Mouse (Mus musculus) T-helper 2 cell (primary cell): ENCODE data around the gene Faf1.
"Not testable (repeated sequence)": the region's sequence is repeated elsewhere in the genome, so short reads cannot be mapped to it uniquely, and the experiment has no call there.

Experiments
- in situ Hi-C: fragments of 300-600 bp; cut with MboI, MseI; formaldehyde crosslinking; loops from one replicate; pipeline ENCODE4 v1.15.1; 2025; ENCODE audit warnings: high pct_unique_total_duplicates

The Faf1 gene

DNA sequence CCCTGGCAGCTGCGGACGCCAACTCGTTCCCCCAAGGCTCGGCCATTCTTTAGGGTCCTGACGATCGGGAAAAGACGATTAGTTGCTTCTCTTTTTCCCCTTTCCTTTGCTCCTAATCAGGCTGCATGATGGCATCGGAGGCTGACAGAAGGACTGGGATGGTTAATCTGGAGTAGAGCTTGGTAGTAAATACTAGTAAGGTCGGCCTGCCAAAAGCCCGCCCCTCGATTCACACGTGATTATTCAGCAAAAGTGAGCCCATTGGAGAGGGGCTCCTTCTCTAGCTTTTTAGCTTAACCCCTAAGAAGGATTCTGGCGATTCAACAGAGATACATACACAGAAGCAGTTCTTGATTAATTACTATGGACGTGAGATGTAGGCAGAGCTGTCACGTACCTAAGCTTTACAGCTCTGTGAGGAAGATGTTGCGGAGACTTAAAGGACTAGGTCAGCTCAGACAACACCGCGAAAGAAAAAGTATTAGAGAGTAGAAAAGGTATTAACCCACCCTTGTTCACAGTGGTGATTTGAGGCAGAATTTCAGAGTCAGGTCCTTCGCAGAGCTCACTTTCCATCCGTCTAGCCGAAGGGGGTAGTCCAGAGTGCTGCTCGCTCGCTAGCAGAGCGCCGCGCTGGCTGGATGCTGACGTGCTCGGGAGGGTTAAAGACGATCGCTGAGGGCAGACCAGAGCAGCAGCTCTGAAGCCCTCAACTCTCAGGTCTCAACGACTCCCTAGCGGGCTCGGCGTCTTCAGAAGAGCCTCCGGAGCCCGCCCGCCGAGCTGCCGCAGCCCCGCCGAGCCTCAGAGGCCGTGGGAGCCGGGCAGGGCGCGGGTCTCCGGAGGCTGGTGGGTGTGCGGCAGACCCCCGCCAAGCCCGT, 11.0 kb upstream of the Faf1 start:
- in situ Hi-C loops: no loop called here

DNA sequence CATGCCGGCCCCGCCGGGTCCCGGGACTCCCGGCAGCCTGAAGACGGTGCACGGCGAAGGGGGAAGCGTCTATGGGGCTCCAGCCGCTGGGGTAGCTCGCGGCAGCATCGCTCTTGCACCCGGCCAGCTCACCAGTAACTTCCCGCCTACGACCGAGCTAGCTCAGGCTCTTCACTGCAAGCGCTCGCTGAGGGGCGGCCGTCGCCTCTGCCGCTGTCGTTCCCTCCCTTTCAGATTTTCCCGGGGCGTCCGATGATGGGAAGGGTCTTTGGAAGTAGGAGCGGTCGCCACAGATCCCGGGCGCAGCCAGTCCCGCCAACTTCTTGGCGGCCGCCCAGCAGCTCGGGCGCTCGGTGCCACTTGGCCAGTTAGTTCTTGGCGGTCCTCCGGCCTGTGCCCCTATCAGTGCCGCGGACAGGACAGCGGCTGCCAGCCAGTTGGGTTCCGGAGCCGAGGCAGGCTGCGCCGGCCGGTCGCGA, 10.4 kb upstream of the Faf1 start:
- in situ Hi-C loops: no loop called here

DNA sequence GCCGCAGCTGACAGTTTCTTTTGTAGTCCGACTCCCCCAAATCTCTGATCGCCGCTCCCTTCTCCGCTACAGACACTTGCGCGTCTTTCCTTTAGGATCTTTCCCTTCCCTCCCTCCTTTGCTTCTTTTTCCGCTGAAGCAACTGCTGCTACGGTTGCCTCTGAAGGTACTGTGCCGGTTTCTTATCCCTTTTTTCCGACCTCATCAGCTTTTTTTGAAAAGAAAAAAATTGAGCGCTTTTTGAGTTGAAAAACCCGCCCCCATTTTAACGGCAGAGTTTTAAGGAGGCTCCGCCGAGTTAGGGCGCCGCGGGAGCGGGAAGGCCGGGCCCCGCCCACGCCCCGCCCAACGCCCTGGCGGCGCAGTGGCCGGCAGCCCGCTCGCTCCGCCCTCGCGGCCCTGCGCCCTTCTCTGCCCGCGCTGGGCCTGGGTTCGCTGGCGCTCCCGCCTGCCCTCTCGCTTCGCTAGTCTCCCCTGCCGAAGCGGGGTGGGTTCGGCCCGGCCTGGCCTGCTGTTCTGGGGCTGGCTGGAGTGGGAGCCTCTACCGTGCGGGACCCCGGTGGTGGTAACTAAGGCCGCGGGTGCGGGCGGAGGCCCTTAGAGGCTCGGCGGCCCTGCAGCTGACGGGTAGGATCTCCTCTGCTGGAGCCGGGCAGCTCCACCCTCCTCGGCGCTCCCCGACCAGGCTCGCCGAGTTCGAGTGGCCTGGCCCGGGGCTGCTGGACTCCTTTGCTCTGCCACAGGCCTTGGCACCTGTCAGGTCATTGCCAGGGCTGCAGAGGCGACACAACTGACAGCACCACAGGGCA, 9.7 kb upstream of the Faf1 start, which contains the start of gene Cdkn2c:
Gene Cdkn2c (minus strand): TSS at position 729 of the 809 bp plus-strand sequence.
- in situ Hi-C loops: no loop called here

DNA sequence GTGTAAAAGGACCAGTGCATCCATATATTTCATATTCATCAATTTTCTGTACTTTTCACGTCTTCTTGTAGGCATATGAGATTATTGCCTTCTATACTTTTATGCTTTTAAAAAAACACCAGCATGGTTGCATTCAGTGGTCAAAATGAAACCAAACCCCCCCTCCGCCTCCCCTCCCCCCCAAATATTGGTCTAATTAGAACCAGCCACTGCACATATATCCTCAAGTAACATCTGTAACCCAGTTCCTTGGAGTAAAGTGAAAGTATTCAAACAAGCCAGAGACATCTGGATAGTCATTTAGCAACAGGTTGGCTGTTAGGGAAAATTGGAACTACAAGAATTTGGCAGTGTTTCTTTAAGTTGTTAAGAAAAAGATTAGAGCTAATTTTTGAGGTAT, 8.9 kb upstream of the Faf1 start:
- in situ Hi-C loops: no loop called here

DNA sequence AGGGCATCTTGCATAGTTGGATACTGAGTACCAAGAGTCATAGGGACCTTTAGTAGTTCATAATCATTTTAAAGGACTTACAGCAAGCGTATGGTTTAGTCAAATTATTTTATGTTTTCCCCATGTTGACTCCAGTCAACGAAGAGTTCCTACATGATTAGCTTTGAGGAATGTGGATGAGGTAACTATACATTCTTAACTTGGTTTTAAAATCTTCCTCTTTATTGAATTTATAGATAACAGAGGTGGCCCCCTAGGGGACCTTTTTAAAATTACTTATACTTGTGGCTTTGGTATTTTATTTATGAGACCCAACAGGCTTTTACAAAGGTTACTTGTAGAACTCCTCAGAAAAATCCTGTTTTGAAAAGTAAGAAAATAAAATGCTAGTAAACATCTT, 6.2 kb upstream of the Faf1 start:
- in situ Hi-C loops: no loop called here

DNA sequence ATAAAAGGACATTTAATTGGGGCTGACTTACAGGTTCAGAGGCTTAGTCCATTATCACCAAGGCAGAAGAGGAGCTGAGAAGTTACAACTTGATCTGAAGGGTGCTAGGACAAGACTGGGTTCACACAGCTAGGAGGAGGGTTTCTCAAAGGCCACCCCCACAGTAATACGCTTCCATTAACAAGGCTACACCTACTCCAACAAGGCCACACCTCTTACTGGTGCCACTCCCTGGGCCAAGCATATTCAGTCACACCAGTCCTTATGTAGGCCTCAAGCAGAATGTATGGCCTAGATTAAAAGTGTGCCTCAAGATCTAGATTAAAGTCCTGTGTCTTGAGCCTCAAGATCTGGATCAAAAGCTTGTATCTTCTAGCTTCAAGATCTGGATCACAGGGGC, 4.4 kb upstream of the Faf1 start:
- in situ Hi-C loops: no loop called here

DNA sequence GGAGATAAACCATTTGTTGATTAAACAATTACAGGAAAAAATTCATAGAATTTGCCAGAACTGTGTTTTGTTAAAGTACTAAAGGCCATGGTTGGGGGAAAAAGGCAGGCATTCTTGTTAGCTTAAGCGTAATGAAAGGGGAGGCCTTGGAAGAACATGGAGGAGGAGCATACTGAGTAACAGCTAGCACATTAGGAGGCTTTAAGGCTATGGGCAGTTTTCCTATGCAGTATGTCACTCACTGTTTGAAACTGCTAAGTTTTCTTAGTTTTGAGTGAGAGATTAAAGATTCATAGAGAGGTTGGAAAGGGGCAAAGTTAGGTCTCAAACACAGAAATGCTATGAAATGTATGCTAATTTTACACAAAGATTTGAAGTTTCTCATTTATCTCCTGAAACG, 2.3 kb upstream of the Faf1 start:
- in situ Hi-C loops: no loop called here

DNA sequence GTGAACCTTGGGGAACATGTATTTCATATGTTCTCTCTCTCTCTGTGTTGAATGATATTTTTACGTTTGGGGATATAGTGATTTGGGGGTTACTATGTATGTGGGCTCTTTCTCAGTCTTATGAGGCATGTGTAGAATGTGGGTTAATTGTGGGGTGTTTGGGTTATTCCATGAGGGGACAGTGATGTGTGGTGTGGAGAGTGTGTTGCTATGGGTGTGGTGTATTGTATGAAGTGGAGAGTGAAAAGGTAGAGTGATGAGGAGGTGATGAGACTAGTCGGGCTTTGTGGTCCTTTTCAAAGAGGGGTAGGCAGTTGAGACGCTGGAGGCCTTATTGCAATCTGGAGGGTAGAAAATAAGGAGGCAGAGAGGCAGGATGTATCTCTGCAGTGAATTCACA, 833 bp downstream of the Faf1 start:
- in situ Hi-C loops: no loop called here

DNA sequence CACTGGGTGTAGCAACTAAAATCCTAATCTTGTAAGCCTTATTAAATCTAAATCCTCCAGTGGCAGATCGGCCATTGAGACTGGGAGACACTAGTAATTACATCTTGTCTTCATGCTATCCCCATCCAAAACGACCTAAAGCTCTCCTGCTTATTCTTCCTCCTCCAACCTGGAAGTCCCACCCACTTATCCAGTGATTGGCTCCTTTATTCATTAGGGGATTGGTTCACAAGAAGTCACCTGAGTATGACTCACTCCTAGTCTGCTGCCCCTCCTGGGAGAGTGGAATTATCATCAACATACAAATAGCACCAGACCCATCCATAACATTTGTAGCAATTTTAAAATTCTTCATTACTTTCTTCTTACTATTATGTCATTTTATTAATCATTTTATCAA, 7.2 kb downstream of the Faf1 start:
- in situ Hi-C loops: no loop called here

DNA sequence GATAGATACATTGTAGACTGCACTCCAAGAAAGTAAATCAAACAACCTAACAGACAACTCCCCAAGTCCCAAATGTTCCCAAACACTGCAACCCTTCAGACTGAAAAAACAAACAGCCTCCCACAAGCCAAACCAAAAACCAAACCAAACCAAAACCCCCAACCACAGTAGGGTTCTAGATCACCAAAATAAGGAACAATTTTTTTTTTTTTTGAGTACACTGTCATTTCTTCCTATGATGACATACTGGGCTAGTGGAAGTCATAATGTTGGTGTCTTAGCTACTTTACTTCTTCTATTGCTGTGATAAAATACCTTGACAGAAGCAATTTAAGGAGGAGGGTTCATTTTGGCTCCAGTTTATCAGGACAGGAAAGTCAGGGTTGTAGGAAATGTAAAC, 16.3 kb downstream of the Faf1 start:
- in situ Hi-C loops: no loop called here

DNA sequence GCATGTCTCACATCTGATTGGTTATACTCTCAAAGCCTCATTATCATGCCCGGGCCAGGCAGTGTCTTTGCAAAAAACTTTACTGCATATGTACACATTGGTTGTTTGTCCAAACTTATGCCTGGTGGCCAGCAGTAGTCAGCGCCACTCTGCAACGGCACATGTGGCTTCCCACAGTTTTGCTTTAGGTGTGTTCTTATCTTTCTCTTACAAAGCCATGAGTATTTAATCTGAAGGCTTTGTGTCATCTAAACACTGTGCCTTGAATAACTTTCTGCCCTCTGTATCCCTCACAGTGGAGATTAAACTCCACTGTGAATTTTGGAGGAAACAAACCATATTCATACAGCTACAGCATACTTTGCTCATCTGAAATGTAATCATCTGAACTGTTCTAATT, 24.3 kb downstream of the Faf1 start:
- in situ Hi-C loops: not testable (repeated sequence)

DNA sequence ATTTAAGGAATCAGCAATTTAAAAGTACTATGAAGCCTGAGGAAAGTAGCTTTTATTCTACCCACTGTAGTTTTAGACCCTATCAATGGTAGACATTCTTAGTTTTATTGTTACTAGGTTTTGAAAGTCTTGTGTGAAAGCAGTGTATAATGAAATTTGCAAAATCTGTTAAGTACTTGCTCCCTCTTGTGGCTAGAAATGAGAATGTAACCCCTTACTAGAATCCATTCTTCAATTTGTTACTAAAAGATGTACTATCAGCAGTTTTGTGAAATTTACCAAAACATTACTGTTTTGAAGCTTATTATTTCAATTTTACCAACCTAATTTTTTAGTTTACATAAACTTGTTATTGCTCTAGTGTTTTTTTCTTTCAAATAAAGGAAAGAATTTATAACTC, 27.2 kb downstream of the Faf1 start:
- in situ Hi-C loops: no loop called here

DNA sequence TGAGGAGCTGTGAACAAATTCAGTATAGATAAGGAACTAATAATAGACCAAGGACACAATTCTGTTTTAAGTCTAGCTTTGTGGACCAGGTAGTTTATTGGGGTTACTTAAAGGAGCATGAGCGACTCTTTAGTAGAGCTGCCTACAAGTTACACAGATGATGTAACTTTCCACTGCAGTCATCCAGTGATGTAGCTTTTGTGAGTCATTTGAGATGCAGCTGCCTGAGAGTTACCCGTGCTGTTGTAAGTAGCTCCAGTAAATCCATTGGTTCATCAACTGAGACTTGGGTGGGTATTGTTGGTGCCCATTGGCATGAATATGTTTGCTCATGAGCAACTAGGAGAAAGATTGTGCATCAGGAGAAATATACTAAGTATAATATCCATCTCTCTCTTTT, 29.0 kb downstream of the Faf1 start:
- in situ Hi-C loops: no loop called here

DNA sequence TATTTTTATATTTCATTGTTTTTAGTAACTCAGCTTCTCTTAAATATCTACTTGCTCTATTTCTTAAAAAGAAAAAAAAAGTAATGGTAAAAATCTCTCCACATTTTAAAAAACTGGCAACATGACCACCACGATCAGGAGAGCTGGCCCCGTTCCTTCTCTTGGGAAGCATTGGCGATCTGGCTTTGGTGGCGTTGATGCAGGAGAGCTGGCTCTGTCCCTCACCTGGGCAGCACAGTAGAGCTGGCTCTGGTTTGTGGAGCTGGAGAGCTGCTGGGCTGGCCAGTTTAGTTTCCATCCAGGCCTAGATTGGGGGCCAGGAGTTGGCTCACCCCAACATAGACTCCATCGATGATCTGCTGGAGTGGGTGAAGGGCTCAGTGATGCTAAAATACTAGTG, 42.9 kb downstream of the Faf1 start:
- in situ Hi-C loops: no loop called here

DNA sequence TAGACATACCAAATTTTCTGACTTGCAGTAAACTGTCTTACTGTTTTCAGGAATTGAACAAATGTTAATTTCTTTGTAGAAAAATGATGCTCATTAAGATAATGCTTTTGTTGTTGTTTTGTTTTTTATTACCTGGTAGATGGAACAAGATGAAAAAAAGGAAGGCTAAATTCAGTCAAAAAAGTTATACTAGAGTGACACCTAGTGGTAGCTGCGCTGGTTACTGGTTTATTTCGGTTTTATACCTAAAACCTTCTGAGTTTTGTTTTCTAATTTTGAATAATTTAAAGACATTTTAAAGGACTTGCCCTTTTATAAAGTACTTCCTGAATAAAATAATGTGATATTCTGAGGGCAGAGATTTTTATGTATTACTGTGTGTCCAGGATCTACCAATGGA, 52.9 kb downstream of the Faf1 start:
- in situ Hi-C loops: loop anchor here (5.0 kb wide), 1 partner anchor 87 kb away; no protein-coding TSS in a partner anchor

DNA sequence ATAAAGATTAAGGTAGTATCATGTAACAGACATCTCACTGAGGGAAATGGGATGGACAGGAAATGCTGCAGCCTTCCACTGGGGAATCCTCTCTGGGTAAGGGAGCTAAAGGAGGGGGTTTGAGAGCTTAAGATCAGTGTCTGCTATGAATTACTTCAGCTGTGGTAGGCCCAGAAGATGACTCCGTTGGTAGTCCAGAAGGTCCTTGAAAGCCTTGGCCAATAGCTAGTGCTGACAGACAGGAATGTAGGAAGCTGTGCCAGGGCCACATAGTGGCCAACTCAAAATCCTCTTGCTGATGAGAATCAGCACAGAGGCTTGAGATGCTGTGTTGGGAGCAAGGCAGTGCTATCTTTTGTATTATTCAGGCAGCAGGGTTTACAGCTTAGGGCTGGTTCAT, 59.4 kb downstream of the Faf1 start:
- in situ Hi-C loops: loop anchor here (10.0 kb wide), 1 partner anchor 241 kb away; no protein-coding TSS in a partner anchor

DNA sequence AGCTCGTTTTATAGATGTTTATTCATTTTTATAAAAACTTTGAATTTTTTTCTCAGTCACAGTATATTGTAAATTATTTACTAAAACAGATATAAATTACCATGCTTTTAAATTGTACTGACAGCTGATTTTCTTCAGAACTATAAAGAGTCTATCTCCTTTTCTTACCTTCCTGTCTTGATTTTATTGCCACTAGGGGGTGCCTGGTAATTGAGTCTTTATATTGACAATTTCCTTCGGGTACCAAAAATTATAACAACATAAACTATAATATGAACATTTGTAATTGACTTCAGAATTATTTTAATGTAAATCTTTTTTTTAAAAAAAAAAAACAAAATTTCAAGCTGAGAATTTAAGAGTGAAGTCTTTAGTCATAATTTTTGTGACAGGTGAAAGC, 67.6 kb downstream of the Faf1 start:
- in situ Hi-C loops: no loop called here

DNA sequence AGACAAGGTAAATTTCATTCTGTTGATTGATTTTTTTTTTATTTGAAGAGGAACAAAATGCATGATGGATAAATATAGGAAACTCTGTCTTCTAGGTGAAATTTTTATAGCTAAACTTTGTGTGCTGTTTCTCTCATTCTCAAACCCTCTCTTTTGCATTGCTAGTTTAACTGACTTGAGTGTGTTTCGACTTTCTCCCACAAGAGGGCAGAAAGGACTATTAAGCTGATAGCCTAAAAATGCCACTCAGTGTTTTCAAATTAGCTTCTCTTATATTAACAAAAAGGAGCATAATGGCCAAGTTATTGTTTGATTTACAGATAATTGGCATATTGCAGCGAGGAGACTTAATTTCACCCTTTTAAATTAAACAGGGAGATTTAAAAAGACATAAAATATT, 82.6 kb downstream of the Faf1 start:
- in situ Hi-C loops: no loop called here

DNA sequence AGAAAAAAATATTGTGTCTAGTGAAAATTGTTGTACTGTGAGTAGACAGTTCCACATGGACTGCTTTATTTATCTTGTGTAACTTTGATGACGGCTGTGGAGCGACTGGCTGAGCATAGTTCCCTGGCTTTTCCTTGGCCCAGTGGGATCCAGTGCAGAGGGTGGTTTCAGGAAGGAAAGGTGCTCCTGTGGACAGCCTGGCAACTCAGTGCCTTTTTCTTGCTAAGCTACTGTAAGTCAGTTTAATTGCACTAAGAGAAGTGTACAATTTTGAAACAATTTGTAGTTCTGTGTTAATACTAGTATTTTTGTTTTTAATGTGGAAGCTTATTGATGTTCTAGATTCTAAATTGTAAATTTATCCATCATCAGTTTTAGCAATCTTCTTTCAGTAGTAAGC, 83.5 kb downstream of the Faf1 start:
- in situ Hi-C loops: no loop called here

DNA sequence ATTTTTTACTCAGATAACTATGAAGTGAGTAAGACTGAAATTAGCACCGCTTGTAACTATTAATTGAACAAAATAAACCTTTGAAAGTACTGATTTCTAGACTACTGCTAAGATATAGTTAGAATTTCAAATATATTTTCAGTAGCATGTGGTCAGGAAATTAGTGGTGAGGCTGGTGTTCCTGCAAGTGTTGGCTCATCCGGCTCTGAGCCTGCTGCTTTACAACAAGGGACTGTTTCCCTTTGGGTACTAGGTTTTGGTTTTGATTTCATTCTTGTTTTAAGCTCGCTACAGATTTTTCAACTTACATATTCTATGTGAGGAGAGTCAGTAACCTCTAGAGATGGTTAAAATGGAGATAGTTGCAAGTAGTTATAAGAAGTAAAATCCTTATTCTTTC, 84.1 kb downstream of the Faf1 start:
- in situ Hi-C loops: no loop called here

DNA sequence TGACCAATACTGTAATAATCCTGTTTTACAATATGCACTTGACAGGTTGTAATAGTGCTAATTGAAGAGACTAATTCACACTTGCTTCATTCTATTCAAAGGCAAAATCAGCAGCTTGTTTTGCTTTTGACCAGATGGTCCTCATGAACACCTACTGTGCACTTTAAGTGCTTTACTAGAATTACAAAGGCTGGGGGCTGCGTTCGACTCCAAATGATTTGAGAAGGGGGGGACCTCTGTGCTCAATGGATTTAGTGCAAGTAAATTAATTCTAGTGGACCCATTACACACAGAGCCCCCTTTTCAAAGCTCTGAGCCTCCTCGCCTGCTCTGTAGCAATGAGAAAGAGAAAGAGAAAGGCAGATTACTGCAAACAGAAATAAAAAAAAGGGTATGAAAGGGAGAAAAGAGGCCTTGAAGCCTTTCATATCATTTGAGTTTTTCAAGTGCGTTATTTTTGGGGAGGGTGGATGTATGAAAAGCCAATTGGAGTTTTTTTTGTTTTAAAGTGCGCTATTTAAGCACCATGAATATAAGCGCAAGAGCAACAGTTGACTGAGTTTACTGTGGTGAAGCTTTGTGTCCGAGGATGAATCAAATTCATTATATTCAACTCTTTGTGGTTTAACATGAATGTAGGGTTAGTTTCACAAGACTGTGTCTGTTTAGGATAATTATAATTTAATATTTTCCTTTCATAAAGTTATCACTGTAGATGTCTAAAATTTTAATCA, 86.5 kb downstream of the Faf1 start:
- in situ Hi-C loops: no loop called here

DNA sequence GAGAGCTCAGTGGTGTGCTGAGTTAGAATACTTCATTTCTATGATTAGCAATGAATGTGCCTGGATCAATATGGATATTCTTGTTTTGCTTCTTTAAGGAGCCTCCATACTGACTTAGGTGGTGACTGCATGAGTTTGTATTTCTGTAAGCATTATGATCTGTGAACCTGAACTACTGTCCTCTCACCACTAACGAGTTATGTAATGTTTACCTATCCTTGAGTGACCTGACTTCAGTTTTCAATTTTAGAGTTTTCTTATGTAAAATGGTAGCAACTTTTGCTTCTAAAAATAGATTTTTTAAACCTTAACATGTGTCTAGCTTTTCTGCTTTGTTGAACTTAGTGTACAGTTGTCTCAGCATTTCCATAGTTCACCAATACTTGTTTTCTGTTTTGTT, 92.7 kb downstream of the Faf1 start:
- in situ Hi-C loops: no loop called here
